Mouse (Mus musculus): ENCODE data around the gene Mfap2.

The Mfap2 gene

DNA sequence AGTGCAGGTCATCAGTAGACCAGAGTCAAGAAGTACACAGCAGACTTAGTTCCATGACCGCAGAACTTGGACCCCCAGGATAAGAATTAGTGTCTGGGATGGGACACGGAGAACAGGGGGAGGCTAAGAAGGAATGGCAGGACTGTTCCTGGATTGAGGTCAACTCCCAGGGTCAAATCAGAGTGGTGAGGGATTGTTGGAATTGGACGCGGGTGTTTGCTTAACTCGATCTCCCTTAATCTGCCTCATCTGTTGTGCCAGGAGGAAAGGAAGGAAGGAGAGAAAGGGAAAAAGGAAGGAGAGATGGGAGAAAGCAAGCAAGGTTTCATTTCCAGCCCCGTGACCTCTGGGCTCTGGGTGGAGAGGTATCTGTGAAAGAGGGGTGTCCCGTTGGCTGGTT lies at the start of gene Mfap2:
TSS of gene Mfap2 (plus strand) at position 301 of the 400 bp plus-strand sequence.
- no peak for DNase-seq

DNA sequence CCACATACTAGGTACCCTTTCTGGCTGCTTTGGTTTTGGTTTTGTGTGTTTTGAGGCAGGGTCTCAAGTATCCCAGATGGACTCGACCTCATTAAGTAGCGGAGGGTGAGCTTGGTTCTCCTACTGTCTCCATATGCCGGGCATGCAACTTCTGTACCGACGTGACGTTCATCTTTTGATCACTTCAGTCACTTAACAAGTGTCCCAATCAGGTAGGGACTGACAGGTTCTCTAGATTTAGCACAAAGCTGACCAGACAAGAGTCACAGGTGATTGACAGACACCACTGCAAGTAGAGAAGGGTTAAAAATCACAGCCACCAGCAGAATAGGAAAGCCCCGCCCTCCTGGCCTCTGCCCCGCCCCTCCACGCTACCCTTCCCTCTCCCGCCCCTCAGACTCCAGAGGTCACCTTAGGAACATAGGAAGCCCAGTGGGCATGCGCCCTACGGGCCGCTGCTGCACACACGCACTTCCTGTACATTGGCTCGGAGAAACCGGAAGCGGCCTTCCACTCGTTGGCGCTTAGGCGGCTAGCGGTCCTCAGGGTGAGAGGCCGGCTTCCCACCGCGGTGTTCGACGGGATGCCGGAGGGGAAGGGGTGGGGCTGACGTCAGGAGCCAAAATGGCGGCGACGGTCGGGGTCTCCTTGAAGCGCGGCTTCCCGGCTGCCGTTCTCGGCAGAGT lies 49.3 kb upstream of the Mfap2 start, which contains the start of gene Sdhb:
TSS of gene Sdhb (plus strand) at position 423 of the 686 bp plus-strand sequence.
- peak; percentile 99 for DNase-seq

DNA sequence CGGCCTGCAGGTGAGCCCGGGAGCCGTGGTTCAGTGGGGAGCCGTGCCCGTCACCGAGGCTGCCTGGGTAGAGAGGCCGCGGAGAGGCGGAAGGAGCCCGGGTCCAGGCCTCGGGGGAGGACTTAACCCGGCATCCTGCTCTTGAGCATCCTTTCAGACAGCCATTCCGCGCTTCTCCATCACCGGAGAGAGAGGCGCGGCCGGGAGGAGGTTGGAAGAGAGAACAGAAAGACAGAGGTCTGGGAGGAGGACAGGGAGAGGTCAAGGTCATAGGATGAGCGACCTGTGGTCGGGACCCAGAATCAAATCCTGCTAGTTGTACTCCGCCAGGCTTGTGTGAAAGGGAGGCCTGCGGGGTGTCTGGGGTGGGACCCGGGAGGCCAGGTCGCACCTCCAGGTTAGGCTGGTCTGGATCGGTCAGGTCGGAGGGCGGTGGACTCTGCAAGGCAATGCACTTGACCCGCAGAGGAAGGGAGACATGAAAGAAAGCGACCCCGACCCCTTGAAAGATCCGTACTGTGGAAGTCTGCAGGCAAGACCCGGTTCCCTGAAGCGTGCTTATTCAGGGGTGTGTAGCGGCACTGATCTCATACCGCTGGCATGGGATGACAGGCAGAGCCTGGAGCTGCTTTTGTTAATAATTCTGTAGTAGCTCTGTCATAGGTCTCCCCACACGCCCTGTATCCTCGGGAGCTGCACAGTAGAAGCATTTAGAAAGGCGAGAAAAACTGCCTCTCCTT lies 48.6 kb upstream of the Mfap2 start:
- DNase-seq, result no peak

DNA sequence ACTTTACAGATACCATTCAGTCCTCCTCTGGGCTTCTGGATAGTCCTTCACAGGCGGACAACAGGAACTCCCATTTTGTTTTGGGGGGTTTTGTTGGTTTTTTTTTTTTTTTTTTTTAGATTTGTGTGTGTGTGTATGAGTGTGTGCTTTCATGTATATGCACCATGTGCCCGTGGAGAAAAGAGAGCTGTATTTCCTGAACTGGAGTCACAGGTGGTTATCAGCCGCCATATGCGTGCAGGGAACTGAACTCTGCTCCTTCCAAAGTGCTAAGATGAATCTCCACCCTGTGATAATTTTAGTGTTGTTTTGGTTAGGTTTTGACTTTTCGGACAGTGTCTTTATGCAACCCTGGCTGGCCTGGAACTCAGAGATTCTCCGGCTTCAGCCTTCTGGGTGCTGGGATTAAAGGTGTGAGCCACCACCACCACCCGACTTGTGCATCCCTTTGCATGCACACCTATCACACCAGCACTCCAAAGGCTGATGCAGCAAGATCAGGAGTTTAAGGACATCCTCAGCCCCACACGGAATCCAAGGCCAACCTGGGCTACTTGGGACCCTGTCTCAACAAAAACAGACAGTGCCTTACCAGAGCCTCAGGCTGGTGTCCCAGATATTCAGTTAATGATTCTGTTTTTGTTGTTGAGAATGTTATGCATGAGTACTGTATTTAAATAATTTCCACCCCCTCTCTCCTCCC lies 47.9 kb upstream of the Mfap2 start:
- no peak for DNase-seq

DNA sequence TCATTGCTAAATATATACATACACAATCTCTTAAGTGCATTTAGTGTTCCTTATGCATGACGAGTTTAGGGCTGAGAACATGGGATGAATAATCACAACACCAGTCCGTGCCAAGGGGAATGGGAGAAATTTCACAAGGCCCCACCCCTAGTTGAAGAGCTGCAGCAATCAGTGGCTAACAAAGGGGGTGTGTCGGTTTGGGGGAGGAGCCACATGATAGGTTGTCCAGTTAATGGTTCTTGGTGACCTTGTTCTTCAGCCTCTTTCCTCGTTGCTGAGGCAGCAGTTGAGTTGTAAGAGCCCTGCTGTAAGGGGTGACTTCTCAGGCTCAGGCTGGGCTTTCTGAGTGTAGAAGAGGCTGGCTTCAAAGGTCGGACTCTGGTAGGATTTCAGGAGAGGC lies 47.3 kb upstream of the Mfap2 start:
- peak; percentile 67 for DNase-seq

DNA sequence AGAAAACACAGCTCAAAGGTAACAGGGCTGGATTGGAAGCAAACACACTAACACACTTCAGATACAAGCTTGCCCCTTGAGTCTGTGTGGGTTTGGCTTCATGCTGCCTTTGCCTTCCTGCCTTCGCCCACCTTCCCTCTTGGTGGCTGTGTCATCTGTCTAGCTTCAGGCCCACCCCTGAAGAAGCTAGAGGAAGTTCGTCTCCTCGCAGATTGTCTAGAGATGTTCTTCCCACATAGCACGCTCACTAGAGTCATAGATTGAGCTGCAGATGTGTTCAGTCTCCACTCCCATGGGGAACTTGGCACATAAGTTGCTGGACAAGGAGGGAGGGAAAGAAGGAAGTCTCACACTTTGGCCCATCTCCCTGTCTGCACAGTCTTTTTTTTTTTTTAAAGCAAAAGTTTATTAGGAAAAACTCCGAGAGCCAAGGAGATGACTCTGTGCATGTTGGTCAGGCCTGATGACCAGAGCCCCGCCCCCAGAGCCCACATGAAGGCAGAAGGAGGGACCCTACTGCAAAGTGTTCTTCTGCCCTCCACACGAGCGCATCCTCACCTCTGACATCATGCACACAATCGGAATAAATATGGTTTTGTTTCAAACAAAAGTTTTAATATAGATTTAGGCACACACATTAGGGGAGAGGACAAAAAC lies 46.1 kb upstream of the Mfap2 start:
- peak; percentile 41 for DNase-seq

DNA sequence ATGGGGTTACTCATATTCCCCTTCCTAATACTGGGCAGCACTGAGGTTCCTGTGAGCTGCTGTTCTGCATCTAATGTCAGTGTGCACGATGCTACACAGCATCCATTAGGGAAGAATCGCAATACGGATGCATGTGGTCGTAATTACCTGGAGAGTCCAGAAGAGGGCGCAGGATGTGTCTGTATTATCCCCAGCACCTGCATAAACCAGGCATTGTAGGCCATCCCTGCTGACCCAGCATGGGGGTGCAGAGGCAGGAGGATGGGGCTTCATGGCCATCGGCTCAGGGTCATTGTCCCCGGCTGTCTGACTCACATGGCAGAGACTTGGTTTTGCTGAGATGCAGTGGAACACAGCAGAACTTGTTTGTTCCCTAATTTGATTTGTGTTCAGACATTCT lies 45.6 kb upstream of the Mfap2 start:
- DNase-seq, result peak; percentile 82

DNA sequence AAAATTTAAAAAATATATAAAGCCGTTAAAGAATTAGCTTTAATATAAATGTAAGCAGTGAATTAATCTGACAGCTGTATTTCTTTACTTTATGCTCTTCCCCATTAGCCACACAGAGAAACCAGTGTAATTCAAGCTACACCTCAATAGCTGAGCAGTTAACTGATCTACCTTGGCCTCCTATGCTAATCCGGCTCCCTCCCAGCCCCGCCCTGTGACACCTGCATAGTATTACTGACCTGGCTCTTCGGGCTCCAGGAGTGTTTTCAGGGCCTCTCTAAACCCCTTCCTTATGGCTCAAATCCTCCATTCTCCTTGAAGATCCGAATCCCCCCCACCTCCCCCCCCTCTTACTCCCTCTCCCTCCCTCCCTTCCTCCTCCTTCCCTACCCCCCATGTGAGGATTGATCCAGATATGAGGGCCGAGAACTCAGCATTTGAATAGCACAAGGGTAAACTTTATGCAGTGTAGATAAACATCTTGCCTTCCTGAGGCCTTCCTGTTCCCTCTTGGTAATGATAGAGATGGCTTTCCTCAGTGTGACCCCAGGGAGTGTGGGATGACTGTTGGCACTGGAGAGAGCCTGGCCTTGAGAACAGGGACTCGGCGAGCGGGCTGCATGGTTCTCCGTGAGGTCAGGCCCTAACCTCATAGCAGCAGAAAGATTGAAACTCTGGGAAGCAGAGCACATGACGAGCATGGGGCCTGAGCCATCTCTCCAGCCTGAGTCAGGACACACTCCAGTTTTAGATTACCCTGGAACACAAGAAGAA lies 42.6 kb upstream of the Mfap2 start:
- DNase-seq, result no peak

DNA sequence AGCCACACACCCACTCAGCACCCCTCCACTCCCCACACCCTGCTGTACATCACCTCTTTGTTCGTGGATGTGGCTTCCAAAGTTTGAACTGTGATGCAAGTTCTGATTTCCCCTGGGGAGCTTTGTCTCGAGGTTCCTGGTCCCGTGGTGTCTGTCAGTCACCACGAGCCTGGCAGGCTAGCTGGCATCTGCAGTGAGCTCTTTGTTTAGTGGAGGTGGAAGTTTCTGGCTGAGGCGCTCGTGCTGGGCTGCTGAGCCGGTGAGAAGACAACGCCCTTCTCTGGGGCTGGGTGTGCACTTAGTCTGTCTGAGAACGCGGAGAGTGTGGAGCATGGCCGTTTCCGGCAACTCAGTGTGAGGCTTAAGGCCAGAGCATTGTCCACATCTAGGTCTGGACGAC lies 38.5 kb upstream of the Mfap2 start:
- DNase-seq, result no peak

DNA sequence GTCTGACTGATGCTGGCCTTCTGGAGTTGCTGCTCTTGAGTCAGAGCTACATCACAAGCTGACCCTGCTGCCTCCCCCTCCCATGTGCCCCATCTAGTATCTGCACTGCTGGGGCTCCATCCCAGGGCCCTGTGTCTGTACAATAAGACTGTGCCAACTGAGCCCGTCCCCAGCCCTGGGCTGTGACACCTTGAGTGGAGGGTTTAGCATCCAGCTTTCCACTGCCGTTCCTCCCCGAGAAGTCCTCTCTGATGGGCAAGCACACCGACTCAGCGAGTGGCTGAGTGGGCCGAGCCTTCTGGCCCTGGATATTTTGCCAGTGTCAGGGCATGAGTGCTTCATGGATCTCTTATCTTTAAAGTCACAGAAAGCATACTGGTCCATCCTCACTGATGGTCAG lies 35.8 kb upstream of the Mfap2 start:
- DNase-seq, result no peak

DNA sequence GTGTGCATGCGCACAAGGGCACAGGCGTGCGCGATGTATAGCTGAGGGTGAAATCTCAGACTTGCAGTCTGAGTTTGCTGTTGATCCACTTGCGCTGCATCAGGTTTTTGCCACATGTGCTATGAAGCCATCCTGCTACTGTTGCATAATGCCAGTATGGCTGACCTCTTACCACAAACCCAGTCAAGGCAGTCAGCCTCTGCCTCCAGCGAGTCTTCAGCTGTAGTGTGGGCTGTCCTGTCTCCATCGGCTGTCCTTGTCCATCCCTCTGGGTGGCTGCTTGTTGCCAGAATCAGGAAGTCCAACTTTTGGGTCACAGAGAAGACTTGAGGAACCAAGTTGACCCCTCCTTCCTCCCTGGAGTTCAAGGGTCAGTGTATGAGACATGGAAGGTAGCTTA lies 34.9 kb upstream of the Mfap2 start:
- no peak for DNase-seq

DNA sequence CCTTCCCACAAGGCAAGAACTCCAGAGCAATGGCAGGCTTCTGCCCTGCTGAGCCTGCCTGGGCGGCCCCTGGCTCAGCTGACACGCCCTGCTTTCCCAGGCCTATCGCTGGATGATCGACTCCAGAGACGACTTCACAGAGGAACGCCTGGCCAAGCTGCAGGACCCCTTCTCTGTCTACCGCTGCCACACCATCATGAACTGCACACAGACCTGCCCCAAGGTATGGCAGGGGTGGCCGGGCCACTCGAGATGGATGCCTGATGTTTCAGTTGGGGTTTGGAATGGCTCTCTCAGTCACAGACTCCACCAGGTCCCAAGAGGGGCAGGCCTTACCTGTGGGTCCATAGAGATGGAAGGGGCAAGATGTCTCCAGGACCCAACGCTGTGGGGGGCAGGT lies 32.9 kb upstream of the Mfap2 start:
- no peak for DNase-seq

DNA sequence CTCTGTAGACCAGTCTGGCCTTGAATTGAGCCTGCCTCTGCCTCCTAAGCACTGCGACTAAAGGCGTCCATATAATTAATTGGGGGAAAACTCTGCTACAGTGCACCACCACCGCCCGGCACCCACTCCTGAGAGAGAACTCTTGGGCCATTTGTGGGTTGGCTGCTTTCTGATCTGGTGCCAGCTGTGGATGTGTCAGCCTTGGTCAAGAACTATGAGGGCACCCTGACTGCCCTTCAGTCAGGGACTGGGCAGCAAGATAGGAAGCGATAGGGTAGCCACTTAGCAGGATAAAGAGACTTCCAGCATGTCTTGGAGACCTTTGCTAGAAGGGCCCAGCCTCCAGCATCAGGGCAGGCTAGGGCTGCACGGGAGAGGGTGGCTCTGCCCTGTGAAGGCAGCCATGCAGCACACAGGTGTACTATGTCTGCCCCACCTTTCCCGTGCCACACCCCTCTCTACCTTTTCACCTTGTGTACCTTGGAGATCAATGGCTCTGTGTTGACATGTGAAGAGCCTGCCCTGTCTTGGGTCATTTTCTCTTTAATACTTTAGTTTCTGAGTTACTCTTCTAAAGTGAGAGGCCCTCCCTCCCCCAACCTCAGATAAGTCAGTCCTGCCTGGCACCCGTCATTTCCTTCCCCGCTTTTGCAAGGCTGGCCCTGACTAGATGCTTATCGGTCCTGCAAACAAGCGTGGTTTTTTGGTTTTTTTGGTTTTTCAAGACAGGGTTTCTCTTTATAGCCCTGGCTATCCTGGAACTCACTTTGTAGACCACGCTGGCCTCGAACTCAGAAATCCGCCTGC lies 32.1 kb upstream of the Mfap2 start:
- no peak for DNase-seq

DNA sequence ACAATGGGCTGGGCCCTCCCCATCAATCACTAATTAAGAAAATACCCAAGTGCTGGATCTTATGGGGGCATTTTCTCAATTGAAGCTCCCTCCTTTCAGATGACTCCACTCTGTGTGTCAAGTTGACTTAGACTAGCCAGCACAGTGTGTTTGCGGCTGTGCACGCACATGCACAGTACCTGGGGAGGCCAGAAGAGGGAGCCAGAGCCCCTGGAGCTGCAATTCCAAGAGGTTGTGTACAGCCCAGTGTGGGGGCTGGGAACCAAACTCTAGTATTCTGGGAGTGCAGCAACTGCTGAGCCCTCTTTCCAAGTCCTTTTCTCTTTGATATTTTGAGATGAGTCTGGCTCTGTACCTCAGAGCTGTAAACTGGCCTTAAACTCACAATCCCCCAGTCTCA lies 28.6 kb upstream of the Mfap2 start:
- peak; percentile 24 for DNase-seq

DNA sequence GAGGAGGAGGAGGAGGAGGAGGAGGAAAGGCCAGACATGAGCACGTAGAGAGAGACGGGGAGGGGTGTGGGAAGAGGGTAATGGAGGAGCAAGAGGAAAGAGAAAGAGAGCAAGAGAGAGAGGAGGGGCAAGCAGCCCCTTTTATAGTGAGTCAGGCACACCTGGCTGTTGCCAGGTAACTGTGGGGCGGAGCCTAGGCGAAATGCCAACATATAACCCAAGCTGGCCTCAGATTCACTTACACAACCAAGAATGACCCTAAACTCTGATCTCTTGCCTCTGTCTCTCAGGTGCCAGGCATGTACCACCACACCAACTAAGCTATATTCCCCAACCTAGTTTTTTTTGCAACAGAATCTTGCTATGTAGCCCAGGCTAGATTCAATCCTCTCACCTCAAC lies 27.4 kb upstream of the Mfap2 start:
- DNase-seq, result no peak

DNA sequence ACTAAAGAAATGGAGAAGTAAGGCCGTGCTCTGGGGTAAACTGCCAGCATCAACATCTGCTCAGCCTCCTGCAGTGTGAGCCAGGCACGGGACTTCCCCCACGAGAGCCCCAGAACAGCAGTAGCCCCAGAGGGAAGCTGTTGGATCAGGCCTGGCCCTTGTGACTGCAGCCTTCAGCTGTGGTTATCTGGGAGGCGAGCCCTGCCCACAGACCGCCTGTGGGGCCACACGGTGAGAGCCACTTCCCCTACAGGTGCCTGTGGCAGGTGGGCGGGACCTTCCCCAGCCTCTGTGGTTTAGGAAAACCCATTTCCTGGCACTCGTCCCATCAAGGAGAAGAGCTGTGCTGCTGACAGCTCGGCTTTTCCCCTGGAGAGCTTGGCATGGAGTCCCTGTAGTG lies 26.8 kb upstream of the Mfap2 start:
- DNase-seq, result no peak

DNA sequence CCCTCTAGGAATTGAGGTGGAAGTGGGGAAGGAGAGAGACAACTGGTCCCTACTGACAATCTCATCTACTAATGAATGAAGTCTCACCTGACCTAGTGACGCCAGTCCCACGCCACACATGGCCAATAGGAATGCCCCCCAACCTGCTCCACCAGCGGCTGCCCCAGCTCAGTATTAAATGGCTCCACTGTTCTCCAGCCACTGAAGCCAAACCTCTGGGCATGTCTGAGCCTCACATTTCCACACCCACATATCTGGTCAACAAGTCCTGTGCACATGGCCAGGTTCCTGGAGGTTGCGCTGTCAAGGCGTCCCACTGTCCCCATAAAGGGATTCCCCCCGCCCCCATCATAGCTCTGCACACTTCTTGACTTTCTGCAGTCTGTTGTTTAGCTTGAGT lies 25.7 kb upstream of the Mfap2 start:
- no peak for DNase-seq

DNA sequence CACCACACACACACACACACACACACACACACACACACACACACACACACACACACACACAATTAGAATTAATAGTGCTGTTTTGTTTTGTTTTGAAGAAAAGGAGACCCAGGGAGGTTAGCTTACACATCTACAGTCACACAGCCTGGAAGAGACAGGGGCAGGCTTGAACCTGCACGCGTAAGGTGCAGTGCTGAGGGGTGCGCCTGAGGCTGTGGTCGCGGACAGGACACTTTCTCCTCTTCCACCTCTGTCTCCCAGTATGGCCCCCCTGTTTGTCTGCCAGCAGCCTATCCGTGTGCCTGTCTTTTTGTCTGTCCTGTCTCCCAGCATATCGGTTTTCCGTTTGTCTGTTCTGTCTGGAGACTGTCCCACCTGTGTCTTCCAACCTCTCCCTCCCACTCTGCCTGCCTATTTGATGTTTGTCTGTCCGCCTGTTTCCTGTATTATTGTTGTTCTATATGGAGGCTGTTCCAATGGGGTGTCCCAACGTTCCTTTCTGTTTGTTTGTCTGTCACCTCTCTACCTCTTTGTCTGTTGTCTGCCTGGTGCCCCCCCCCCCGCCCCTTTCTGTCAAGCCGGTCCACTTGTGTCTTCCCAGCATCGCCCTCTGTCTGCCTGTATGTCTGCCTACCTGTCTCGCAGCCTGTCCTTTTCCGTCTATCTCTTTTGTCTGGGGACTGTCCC lies 24.1 kb upstream of the Mfap2 start:
- peak; percentile 56 for DNase-seq

DNA sequence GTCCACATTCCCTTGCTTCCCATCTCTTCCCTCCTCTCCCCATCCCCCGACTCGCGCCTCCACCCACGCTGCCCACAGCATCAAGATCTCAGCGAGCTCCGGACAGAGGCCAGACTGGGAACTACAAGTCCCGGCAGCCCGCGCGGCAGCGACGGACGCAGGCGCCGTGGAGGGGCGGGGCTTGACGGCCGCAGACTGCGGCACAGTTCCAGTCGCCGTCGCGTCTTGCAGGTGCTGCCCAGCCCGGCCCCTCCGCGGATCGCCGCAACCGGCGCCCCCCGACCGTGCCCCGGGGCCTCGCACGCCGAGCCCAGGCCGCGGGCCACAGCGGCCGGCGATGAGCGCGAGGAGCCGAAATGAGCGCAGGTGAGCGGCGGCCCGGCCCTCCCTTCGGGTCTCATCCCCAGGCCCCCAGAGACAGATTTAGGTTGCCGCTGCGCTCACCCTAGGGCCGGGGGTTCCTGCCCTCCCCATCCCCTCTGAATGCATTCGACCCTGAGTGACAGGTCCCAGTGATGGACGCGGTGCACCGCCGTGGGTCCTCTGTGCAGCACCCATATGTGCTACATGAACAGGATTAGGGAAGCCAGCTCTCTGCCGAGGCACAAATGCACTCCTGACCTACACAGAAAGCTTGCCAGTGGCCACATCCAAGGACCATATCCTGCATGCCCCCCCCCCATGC lies 23.4 kb upstream of the Mfap2 start, which contains the start of gene Atp13a2:
TSS of gene Atp13a2 (plus strand) at position 163 of the 685 bp plus-strand sequence.
- DNase-seq, result peak; percentile 94

DNA sequence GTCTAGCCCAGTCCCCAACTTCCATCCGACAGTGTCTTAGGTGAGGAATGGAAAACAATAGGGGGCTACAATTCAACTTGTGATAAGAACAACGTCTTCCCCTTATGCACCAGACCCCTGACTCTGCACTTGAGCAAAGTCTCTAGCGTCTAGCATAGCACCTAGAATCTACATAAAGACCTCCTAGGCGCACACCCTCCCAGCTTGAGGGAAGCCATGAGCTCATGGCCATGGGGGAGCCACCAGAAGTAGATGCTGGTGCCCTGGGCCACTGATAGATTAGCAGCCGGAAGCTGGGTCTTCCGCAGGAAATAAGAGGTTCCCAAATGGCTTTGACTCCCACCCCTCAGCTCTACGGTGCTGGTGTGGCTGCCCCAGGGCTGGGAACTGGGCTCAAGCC lies 22.7 kb upstream of the Mfap2 start:
- peak; percentile 43 for DNase-seq
